Mouse (Mus musculus): ENCODE measurements at regions not wholly inside any gene's neighbourhood (a gene's known extent, or its start where the extent isn't known, plus 50 kb on each side); places are given as distances from the start of the nearest gene placed in this dataset.

- DNase-seq, result no peak
These were observed 60.8 kb downstream of the Mis18a start for GRCm38 (mm10) chr16:90666271-90666986.

GRCm38 (mm10) chr16:90664086-90664485 is 63.1 kb downstream of the Mis18a start:
- DNase-seq, result peak in 1 of 2 experiments; percentile 37

GRCm38 (mm10) chr16:90658050-90658449 is 69.2 kb downstream of the Mis18a start:
- DNase-seq, result no peak

DNA sequence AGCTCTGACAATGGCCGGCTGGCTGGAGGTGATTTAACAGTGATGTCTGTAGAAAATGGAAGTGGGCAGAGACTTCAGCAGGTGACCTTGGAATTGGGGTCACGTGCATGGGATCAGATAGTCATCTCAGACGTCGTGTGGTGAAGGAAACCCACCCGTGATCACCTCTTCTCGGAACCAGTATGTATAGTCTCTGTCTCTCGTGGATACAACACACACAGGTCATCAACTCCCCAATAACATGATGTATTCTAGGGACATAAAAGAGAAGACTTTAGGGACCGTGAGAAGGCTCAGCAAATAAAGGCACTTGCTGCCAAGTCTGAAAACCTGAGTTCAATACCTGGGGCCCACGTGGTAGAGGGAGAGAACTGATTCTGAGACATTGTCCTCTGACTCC is 70.2 kb downstream of the Mis18a start:
- DNase-seq, result no peak

DNA sequence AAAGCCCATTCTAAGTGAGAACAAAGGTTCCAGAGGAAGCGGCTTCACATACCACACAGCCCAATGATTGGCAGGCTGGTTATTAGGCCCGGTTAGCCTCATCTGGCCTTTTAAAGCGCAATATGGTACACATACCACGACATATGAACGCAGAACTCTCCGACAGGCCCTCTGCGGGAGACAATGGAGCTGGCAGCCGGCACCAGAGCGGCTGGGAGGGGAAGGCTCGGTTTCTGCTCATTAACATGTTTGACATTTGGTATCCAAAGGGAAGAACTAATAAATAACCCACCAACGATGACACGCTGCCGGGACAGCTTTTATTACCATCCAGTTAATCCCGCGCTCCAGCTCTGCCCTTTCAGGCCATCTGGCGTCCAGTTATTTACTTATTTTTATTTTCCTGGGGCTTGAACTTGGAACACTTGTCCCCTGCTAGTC is 70.6 kb downstream of the Mis18a start:
- no peak for DNase-seq

DNA sequence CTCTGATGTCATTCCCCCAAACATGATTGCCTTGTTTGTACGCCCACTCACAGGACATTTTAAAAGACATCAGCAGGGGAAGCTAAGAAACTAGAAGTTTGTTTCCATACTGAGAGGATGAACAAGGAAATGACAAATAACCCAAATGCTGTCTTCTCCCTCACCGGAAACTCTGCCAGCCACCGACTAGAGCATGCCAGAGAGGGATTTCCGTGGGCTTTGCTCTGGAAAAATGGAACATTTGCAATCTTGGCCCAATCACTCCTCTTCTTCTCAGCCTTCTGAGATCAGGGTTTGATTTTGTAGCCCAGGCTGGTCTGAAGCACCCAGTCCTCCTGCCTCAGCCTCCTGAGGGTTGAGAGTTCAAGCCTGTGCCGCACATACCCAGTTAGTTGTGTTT is 72.4 kb downstream of the Mis18a start:
- DNase-seq, result no peak

GRCm38 (mm10) chr16:90652821-90653220 is 74.4 kb downstream of the Mis18a start:
- no peak for DNase-seq

DNA sequence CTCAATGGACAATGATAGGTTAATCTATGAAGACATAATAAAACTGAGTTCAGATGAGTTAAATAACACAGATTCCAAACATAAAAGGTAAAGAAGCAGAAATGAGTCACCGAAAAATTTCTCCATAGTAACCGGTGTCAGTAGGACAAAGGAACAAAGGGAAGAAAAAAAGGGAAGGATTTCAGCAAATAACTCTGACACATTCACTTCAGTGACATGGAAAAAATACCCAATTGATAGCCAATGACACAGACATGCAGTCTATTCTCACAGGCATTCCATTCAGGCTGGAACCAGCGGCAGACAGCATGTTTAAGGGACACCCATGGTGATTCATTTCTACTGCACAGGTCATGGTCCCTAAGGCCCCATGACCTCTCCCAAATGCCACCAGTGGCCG is 79.0 kb downstream of the Mis18a start:
- DNase-seq, result no peak

DNA sequence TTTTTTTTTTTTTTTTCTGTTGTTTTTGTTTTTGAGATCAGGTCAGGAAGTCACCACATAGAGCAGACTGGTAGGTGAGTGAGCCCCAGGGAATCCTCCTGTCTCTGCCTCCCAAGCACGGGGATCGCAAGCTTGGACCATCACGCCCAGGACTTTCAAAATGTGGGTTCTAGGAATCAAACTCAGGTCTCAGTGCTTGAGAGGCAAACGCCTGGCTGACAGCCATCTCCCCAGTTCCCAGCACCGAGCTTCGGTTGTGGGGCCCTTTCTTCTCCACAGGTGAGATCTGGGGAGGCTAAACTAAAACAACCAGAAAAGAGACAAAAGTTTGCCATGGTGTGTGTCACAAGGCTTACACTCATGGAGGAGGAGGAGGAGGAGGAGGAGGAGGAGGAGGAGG is 84.5 kb downstream of the Mis18a start:
- no peak for DNase-seq

DNA sequence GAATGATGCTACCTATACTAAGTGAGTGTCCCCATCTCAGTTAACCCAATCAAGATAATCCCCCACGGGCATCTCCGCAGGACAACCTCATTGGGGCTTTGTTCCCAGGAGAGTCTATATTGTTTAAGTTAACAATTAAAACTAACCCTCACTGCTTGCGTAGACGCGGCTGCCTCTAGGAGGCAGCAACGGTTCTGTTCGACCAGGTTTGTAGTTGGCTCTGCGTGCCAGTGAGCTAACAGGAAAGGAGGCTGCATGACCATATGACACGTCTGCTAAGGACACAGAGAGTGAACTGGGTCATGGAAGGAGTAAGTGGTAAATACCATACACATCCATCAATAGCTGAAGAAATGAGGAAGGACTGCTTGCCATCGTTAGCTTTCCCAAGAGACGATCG is 92.0 kb downstream of the Mis18a start:
- no peak for DNase-seq

DNA sequence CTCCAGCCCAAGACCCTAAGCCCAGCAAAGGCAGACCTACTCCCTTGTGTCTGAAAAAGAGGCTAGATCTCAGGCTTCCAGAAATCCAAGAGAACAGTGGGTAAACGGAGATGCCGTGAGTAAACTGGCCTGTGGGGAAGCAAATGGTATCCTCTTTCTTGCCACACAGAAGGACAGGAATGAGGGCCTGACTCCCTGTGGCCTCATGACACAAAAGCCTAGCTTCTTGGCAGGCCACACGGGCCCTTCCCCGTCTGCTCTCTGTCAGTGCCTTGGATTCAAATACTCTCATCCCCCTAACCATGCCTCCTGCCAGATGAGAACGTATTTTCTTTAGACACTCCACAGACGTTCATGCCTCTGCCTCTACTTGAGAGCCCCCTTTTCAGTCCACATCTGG is 97.2 kb downstream of the Mis18a start:
- DNase-seq, result peak; percentile 26 to 41

GRCm38 (mm10) chr16:90629121-90629930 is 97.9 kb downstream of the Mis18a start:
- DNase-seq, result peak in 1 of 2 experiments; percentile 58

DNA sequence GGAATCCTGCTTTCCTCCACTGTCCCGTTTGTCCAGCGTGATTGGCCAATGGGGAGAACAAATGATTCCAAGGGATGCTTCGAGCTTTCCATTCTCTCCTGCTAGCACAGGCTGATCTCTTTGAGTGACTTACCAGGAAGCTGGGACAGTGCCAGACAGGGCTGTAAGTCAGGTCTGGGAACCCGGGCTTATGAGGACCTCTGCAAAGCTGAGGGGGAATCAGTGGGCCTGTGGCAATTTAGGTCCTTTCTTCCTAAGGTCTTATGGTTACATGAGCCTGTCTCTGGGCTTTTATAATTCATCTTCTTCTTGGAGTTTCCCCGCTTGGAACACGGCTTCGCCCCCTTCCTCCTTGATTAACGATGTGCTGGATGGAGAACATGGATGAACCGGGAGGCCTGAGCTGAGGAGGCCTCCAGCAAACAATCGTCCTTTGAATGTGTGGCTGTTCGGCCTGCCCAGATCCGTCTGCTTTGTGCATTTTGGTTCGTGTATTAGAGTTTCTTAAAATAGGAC is 98.5 kb downstream of the Mis18a start:
- peak in 1 of 2 experiments; percentile 59 for DNase-seq

DNA sequence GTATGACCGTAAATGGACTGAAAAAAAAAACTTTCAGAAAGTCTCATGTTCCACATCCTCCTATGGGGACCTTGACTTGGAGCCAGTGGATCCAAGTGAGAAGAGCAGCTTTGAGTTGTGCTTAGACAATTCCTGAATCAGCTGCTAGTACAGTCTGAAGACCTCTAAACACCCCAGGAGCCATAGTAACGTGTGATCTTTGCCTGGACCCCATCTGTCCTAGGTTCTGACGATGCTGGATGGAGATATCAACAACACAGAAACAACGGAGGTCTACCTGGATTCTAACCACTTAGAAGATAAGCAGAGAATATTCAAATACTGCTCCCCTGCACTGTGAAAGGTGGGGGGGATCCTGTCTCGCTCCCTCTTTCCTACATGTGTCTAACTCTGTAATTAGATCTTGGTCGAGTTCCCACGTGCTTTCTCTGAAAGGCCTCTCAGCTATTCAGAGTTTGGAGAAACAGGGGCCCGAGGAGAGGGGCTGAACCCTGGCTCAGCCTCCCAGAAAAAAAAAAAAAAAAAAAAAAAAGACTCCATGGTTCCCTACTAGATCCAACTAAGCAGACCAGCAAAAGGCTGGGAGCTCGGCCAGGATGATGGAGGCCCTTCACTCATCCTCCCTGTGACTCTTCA is 101.1 kb downstream of the Mis18a start:
- DNase-seq, result no peak

DNA sequence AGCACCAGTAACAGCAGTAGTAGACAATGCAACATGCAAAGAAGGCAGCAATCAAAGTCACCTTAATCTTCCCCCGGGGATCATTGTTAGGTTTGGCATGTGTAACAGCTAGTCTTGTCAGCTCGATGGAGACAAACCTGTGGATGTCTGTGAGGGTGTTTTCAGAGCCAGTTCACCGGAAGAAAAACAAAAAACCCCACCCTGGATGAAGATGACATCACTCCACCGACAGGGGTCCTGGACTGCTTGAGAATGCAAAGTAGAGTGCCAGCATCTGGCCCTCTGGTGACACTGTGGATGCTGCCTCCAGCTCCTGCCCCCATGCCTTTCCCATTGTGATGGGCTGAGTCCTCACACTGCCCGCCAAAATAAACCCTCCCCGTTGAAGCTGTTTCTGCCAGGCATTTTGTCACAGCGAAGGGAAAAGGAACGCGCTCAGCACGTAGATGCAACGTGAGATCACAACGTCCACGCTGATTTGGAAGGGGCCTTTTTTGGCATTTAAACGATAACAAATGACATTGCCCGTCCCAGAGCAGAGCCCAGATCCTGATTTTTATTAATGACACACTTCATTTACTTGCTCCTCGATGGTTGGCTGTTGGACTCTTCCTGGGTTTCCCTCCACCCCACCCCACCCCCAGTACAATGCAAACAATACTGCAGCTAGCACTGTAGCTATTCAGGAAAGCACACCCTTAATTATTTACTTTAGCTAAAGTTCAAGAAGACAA is 101.7 kb downstream of the Mis18a start:
- DNase-seq, result peak in 1 of 2 experiments; percentile 18

GRCm38 (mm10) chr16:90624039-90624625 is 103.1 kb downstream of the Mis18a start:
- peak; percentile 86 to 89 for DNase-seq

DNA sequence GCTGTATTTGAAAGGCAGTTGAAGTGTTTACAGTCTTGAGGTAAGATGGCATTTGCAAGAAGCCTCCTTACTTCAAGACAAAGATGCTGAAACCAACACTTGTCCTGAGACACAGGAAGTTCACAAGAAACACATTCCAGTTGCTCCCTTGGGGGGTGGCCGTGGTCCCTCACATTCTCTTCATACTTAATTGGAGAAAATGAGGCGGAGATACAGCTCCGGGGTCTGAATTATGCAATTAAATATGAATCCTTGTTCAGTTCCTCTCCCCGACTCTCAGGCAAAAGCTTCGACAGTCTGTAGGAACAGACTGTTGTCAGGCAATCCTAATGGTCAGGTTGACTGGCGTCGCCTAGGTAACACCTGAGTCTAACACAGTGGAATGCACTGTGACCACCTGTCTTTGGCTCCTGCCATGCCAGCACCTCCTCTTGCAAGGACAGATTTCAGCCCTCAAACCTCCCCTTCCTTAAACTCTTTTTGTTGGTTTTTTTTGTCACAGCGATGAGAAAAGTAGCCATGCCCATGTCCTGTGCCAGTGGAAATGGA is 104.5 kb downstream of the Mis18a start:
- no peak for DNase-seq

DNA sequence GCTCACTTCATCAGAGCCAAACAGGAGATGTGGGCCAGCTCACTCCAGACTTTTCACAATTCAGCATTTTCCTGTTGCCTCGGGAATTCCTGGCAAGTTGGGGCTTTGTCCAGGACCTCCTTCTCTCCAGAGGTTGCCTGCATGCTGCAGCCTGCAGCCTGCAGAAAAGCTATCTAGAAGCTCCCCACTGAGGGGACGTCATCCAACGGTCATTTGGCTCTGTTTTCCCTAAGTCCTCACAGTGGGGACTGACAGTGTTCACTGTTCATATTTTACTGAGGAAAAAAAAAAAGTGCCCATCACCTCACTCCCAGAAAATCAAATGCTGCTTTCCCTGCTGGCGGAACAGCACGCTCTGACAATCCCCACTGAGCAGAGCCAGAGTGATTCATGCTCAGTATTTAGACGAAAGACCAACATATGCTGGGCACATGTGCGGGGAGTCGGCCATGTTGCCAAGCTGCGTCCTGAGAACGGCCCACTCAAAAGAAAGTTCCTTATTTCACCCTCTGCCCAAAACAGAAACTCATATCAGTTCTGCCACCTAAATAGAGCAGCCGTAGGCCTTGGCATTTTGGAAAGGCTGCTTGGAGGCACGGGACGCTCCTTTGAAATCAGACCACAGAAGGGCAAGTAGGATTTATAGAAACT is 105.3 kb downstream of the Mis18a start:
- peak; percentile 26 to 47 for DNase-seq

DNA sequence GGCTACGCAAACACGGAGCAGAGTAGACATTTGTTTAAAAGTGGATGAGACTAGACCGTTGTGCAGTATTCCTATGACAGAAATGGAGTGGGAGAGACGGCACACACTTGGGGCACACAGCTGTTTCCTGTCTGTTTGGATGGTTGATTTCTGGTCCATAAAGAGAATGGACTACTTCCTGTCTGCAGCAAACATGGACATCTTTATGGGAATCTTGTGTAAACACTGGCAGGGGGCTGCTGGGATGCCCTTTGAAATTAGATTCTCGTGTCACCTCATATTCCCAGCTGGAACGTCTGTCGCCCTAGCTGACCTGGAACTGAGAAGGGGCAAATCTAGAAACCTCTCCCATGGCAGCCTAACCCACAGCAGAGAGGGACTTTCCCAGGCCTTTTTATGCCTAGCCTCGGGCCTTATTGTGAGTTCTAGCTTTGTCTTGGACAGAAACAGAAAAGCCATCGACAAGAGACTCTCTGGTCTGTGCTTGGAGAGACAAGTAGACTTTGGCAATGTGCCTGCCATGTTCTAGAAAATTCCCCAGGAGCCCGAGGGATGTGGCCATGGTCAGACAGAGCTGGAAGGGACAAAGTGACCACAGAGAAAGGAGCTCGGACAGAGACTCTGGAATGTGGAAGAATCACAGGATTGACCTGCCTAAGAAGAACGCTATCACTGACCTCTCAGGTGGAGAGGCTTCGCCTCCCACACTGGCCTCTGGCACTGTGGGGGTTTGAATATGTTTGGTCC is 107.5 kb downstream of the Mis18a start:
- peak in 1 of 2 experiments; percentile 21 for DNase-seq

DNA sequence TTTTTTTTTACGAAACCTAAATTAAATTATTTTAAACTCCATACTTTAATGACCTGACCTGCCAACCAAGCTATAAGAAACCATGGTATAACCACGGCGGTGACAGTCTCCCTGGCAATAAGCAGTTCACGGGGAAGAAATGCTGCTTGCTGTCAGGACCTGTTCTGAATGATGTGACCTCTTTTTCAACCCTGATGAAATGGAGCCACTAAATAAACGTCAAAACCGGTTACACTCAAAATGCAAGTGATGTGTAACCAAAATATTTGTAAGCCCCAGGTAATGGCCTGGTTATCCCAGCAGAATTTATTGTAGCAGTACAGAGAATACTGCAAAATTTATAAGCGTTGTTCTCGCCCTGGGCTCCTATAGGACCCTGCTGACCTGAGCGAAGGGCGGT is 111.4 kb downstream of the Mis18a start:
- DNase-seq, result no peak
